Mouse (Mus musculus) CH12.LX (cell line): ENCODE measurements around the gene Cyp17a1. TPM values are rescaled to one million over a fixed set of nuclear protein-coding genes. Genes with fewer than 3 reads are reported as not detected.

Experiments used
- DNase-seq: peaks from one replicate; pipeline ENCODE4 v3.0.0-alpha.2; 2013; ENCODE audit errors: extremely low read depth
- H3K27ac ChIP-seq: 2 replicates; pipeline ENCODE4 v1.5.1; 2012; ENCODE audit warnings: low read depth, mild to moderate bottlenecking, control low read depth, moderate library complexity; ENCODE audit not compliant: insufficient read depth
- H3K27me3 ChIP-seq: replicated peaks from 2 replicates; pipeline ENCODE3; 2012; ENCODE audit warnings: inconsistent platforms
- H3K36me3 ChIP-seq, 2 experiments: replicated peaks in 1 of 2; 2 replicates each; pipeline versions ENCODE3 to v1.6.1; 2012; ENCODE audit warnings: inconsistent platforms in 1 of 2, low read length in 1 of 2, mild to moderate bottlenecking in 1 of 2, mixed read lengths in 1 of 2, moderate library complexity in 1 of 2; ENCODE audit not compliant: control insufficient read depth in 1 of 2, insufficient read depth in 1 of 2
- H3K4me1 ChIP-seq, 2 experiments: 2 replicates each; pipeline ENCODE4 v1.6.1; 2012; ENCODE audit warnings: inconsistent platforms in 1 of 2, moderate library complexity in 1 of 2; ENCODE audit not compliant: insufficient read depth in 2 of 2, control insufficient read depth in 1 of 2
- H3K4me2 ChIP-seq: 2 replicates; pipeline ENCODE4 v1.6.1; 2012; ENCODE audit warnings: low read depth, mild to moderate bottlenecking, control low read depth; ENCODE audit not compliant: poor library complexity, insufficient read depth, severe bottlenecking
- H3K4me3 ChIP-seq, 3 experiments: fragments of 150-350 bp in 1 of 3; sonication (generic) in 1 of 3; replicated peaks in 1 of 3; 2 replicates each; pipeline versions ENCODE3 to v1.5.1; 2011 to 2012; ENCODE audit warnings: low read depth in 2 of 3, low read length in 2 of 3, mild to moderate bottlenecking in 2 of 3, moderate library complexity in 2 of 3, control low read depth in 1 of 3, improper control_type of control experiment in 1 of 3, inconsistent platforms in 1 of 3, mixed read lengths in 1 of 3; ENCODE audit not compliant: poor library complexity in 1 of 3
- H3K79me2 ChIP-seq: replicated peaks from 2 replicates; pipeline ENCODE4 v1.6.1; 2012; ENCODE audit warnings: mild to moderate bottlenecking, moderate library complexity; ENCODE audit not compliant: control insufficient read depth, poor library complexity, insufficient read depth, severe bottlenecking; ENCODE audit errors: extremely low read depth
- H3K9ac ChIP-seq: 2 replicates; pipeline ENCODE4 v1.6.1; 2012; ENCODE audit warnings: low read depth, mild to moderate bottlenecking, control low read depth, moderate library complexity; ENCODE audit not compliant: insufficient read depth
- H3K9me3 ChIP-seq: replicated peaks from 2 replicates; pipeline ENCODE3; 2012; ENCODE audit warnings: low read length, inconsistent platforms, mixed read lengths
- BHLHE40 ChIP-seq: IDR thresholded peaks from 2 replicates; pipeline ENCODE4 v1.6.1; 2011; ENCODE audit warnings: mild to moderate bottlenecking, low read depth, low read length, improper control_type of control experiment
- CHD1 ChIP-seq: IDR thresholded peaks from 2 replicates; pipeline ENCODE4 v1.6.1; 2012; ENCODE audit warnings: low read depth, low read length, improper control_type of control experiment, inconsistent platforms
- CHD2 ChIP-seq: IDR thresholded peaks from 2 replicates; pipeline ENCODE4 v1.6.1; 2011; ENCODE audit warnings: low read length, improper control_type of control experiment
- CTCF ChIP-seq, 2 experiments: IDR thresholded peaks in 1 of 2; conservative IDR thresholded peaks in 1 of 2; 2 replicates each; pipeline ENCODE4 v1.5.1; 2011 to 2012; ENCODE audit warnings: low read depth in 2 of 2, low read length in 2 of 2, improper control_type of control experiment in 1 of 2, inconsistent platforms in 1 of 2, mild to moderate bottlenecking in 1 of 2, moderate library complexity in 1 of 2
- ETS1 ChIP-seq: conservative IDR thresholded peaks from 2 replicates; pipeline ENCODE4 v1.6.1; 2012; ENCODE audit warnings: low read depth, mild to moderate bottlenecking, inconsistent platforms, low read length, improper control_type of control experiment, moderate library complexity
- HCFC1 ChIP-seq: IDR thresholded peaks from 2 replicates; pipeline ENCODE4 v1.6.1; 2012; ENCODE audit warnings: low read depth, mild to moderate bottlenecking, inconsistent platforms, low read length, improper control_type of control experiment
- IRF4 ChIP-seq: IDR thresholded peaks from 2 replicates; pipeline ENCODE4 v1.6.1; 2014; ENCODE audit warnings: low read depth, mild to moderate bottlenecking, inconsistent platforms, low read length, improper control_type of control experiment
- KAT2A ChIP-seq: IDR thresholded peaks from 2 replicates; pipeline ENCODE4 v1.6.1; 2012; ENCODE audit warnings: low read length, improper control_type of control experiment, inconsistent platforms; ENCODE audit not compliant: insufficient replicate concordance
- MAX ChIP-seq: IDR thresholded peaks from 2 replicates; pipeline ENCODE4 v1.6.1; 2011; ENCODE audit warnings: low read length, improper control_type of control experiment
- MAZ ChIP-seq: IDR thresholded peaks from 2 replicates; pipeline ENCODE4 v1.6.1; 2012; ENCODE audit warnings: low read depth, mild to moderate bottlenecking, inconsistent platforms, low read length, improper control_type of control experiment, moderate library complexity
- MEF2A ChIP-seq: IDR thresholded peaks from 2 replicates; pipeline ENCODE4 v1.6.1; 2014; ENCODE audit warnings: low read depth, mild to moderate bottlenecking, inconsistent platforms, low read length, improper control_type of control experiment, borderline replicate concordance
- MYC ChIP-seq: IDR thresholded peaks from 2 replicates; pipeline ENCODE4 v1.6.1; 2011; ENCODE audit warnings: low read depth, mild to moderate bottlenecking, improper control_type of control experiment, low read length
- PAX5 ChIP-seq: IDR thresholded peaks from 2 replicates; pipeline ENCODE4 v1.6.1; 2012; ENCODE audit warnings: low read length, inconsistent platforms, mixed read lengths
- POLR2AphosphoS2 ChIP-seq: IDR thresholded peaks from 2 replicates; pipeline ENCODE4 v1.6.1; 2011; ENCODE audit warnings: low read depth, low read length, improper control_type of control experiment
- RAD21 ChIP-seq: IDR thresholded peaks from 2 replicates; pipeline ENCODE4 v1.6.1; 2011; ENCODE audit warnings: low read depth, mild to moderate bottlenecking, low read length, improper control_type of control experiment, moderate library complexity
- RCOR1 ChIP-seq: conservative IDR thresholded peaks from 2 replicates; pipeline ENCODE4 v1.6.1; 2012; ENCODE audit warnings: low read depth, mild to moderate bottlenecking, inconsistent platforms, low read length, improper control_type of control experiment
- TBP ChIP-seq: conservative IDR thresholded peaks from 2 replicates; pipeline ENCODE4 v1.6.1; 2011; ENCODE audit warnings: low read depth, low read length, improper control_type of control experiment
- TCF12 ChIP-seq: IDR thresholded peaks from 2 replicates; pipeline ENCODE4 v1.6.1; 2014; ENCODE audit warnings: low read depth, mild to moderate bottlenecking, inconsistent platforms, low read length, improper control_type of control experiment
- USF2 ChIP-seq: conservative IDR thresholded peaks from 2 replicates; pipeline ENCODE4 v1.6.1; 2011; ENCODE audit warnings: low read depth, low read length, improper control_type of control experiment
- ZC3H11A ChIP-seq: IDR thresholded peaks from 2 replicates; pipeline ENCODE4 v1.6.1; 2012; ENCODE audit warnings: low read depth, mild to moderate bottlenecking, inconsistent platforms, low read length, improper control_type of control experiment
- dilution Hi-C: fragments of 300-500 bp; cut with MboI; formaldehyde crosslinking; loops from 2 replicates; pipeline ENCODE4 v1.14.3; 2020; ENCODE audit warnings: low sequenced_read_pairs; ENCODE audit not compliant: extremely low pct_unique_long_range_greater_than_20kb, extremely low pct_ligation_motif_present
- in situ Hi-C: fragments of 300-500 bp; cut with MboI; formaldehyde crosslinking; loops from 3 replicates; pipeline ENCODE4 v1.14.3; 2019; ENCODE audit warnings: low sequenced_read_pairs, low pct_ligation_motif_present, low pct_unique_long_range_greater_than_20kb, mixed read lengths
- polyA plus RNA-seq: library from polyadenylated mRNA; unstranded; fragments of >175 nt; gene quantifications from 2 replicates; pipeline ENCODE4 v1.2.1, GENCODE M21; 2012; ENCODE audit warnings: low read depth; ENCODE audit not compliant: insufficient read length
- total RNA-seq, 2 experiments: library from RNA; depleted of rRNA; stranded (reverse); fragments of 300-350 nt in 1 of 2; fragments of >200 nt in 1 of 2; gene quantifications; 2 replicates each; pipeline ENCODE4 v1.2.3; 2012 to 2014

The Cyp17a1 gene
- total and polyA plus RNA-seq, 3 experiments = not detected

- no peaks in the 10 kb centered on the region for H3K79me2 ChIP-seq
- no peak overlapping the region for H3K9ac ChIP-seq
- TF ChIP-seq BHLHE40 (no peak), HCFC1 (no peak), MAX (no peak), RCOR1 (no peak), MYC (no peak), ETS1 (no peak), CHD2 (no peak), USF2 (no peak), ZC3H11A (no peak), CTCF (conservative IDR thresholded peaks at IDR 0.05 in 1 of 2, IDR thresholded peaks at IDR 0.05 in 1 of 2; ENCODE audit: low read depth in 2 of 2, low read length in 2 of 2) (no peak), IRF4 (no peak), TBP (no peak)
- TF ChIP-seq, all 38 proteins: peak for 0
- Histone ChIP-seq H3K36me3 (no peaks in the 10 kb centered on the region), H3K4me3 (no peak overlapping the region), H3K27ac (no peak overlapping the region), H3K4me1 (no peaks in the 10 kb centered on the region), H3K4me2 (no peak overlapping the region), H3K9me3 (no peaks in the 10 kb centered on the region), H3K27me3 (no peaks in the 10 kb centered on the region)
- DNase-seq = no peak
- dilution Hi-C loops (no loop called here), in situ Hi-C loops (loop anchor here (5.0 kb wide), 1 partner anchor 81 kb away; no protein-coding TSS in a partner anchor)
Observed at GRCm38 (mm10) chr19:46668263-46668662, 4.7 kb downstream of the Cyp17a1 start.

- Histone ChIP-seq H3K4me1 (no peaks in the 10 kb centered on the region), H3K4me3 (no peak overlapping the region), H3K27ac (no peak overlapping the region), H3K79me2 (no peaks in the 10 kb centered on the region), H3K9me3 (no peaks in the 10 kb centered on the region), H3K9ac (no peak overlapping the region), H3K27me3 (no peaks in the 10 kb centered on the region), H3K4me2 (no peak overlapping the region), H3K36me3 (no peaks in the 10 kb centered on the region)
- DNase-seq = no peak
- TF ChIP-seq POLR2AphosphoS2 = no peak
- TF ChIP-seq TCF12 = no peak
- TF ChIP-seq RCOR1 = no peak
- no peak for TF ChIP-seq RAD21
- no peak for TF ChIP-seq MYC
- no peak for TF ChIP-seq CHD1
- no peak for TF ChIP-seq USF2
- TF ChIP-seq MAZ = no peak
- TF ChIP-seq MEF2A = no peak
- no peak for TF ChIP-seq KAT2A
- no peak for TF ChIP-seq PAX5
- in situ Hi-C loops (loop anchor here (5.0 kb wide), 1 partner anchor 80 kb away; no protein-coding TSS in a partner anchor), dilution Hi-C loops (no loop called here)
Observed at GRCm38 (mm10) chr19:46667300-46667699, 5.7 kb downstream of the Cyp17a1 start.
